Mouse (Mus musculus): Measurements from ENCODE around the gene Slc6a16. TPM values are rescaled to one million over a fixed set of nuclear protein-coding genes. Genes with fewer than 3 reads are reported as not detected.

Gene Slc6a16
- polyA plus RNA-seq, 1 experiment from 2014 or later, result not detected

GRCm38 (mm10) chr7:45305275-45305674 lies 64.4 kb downstream of the Slc6a16 start:
- no peaks in the 10 kb centered on the region for H3K36me3 ChIP-seq (ENCODE audit: control insufficient read depth, insufficient read depth, low read length)
- peak; percentile 58 for ATAC-seq (replicated peaks; ENCODE audit: low FRiP score)
- no peak overlapping the region for H3K9ac ChIP-seq (ENCODE audit: low read length)
- H3K4me1 ChIP-seq (replicated peaks; ENCODE audit: control insufficient read depth, insufficient read depth, low read length), result peaks cover 2% of the 10 kb centered on the region; the same call in 1 of the 2 replicates
- H3K4me2 ChIP-seq (ENCODE audit: low read depth, low read length, severe bottlenecking), result peak overlapping the region; percentile 47
- no peaks in the 10 kb centered on the region for H3K9me3 ChIP-seq (ENCODE audit: control insufficient read depth, low read length)
- DNase-seq (ENCODE audit: low spot score), result peak; percentile 85
- no peaks in the 10 kb centered on the region for H3K27me3 ChIP-seq (ENCODE audit: control insufficient read depth, insufficient read depth, low read length)
- H3K4me3 ChIP-seq (ENCODE audit: low read depth, low read length), result peak overlapping the region; percentile 11; the same call in 1 of the 2 replicates
- WGBS, result 3% methylated on average over 17 of the region's 17 CpGs
- no peak overlapping the region for H3K27ac ChIP-seq (ENCODE audit: low read depth, low read length)

GRCm38 (mm10) chr7:45308551-45309240 lies 67.8 kb downstream of the Slc6a16 start:
- no peak overlapping the region for H3K4me2 ChIP-seq (ENCODE audit: low read depth, low read length, severe bottlenecking)
- DNase-seq (ENCODE audit: low spot score) (no peak), ATAC-seq (replicated peaks; ENCODE audit: low FRiP score) (no peak)
- no peak overlapping the region for H3K27ac ChIP-seq (ENCODE audit: low read depth, low read length)
- no peaks in the 10 kb centered on the region for H3K9me3 ChIP-seq (ENCODE audit: control insufficient read depth, low read length)
- H3K27me3 ChIP-seq (ENCODE audit: control insufficient read depth, insufficient read depth, low read length), result no peaks in the 10 kb centered on the region
- no peak overlapping the region for H3K4me3 ChIP-seq (ENCODE audit: low read depth, low read length)
- WGBS, result 66% methylated on average over 14 of the region's 15 CpGs
- H3K36me3 ChIP-seq (ENCODE audit: control insufficient read depth, insufficient read depth, low read length), result no peaks in the 10 kb centered on the region
- peaks cover 2% of the 10 kb centered on the region; the same call in 1 of the 2 replicates for H3K4me1 ChIP-seq (replicated peaks; ENCODE audit: control insufficient read depth, insufficient read depth, low read length)
- H3K9ac ChIP-seq (ENCODE audit: low read length), result no peak overlapping the region

- no peaks in the 10 kb centered on the region for H3K9me3 ChIP-seq (ENCODE audit: control insufficient read depth, low read length)
- H3K9ac ChIP-seq (ENCODE audit: low read length), result no peak overlapping the region
- peaks cover 2% of the 10 kb centered on the region; the same call in 1 of the 2 replicates for H3K4me1 ChIP-seq (replicated peaks; ENCODE audit: control insufficient read depth, insufficient read depth, low read length)
- no peak overlapping the region for H3K27ac ChIP-seq (ENCODE audit: low read depth, low read length)
- no peak overlapping the region for H3K4me3 ChIP-seq (ENCODE audit: low read depth, low read length)
- peak; percentile 83 for DNase-seq (ENCODE audit: low spot score)
- H3K36me3 ChIP-seq (ENCODE audit: control insufficient read depth, insufficient read depth, low read length), result no peaks in the 10 kb centered on the region
- H3K4me2 ChIP-seq (ENCODE audit: low read depth, low read length, severe bottlenecking), result no peak overlapping the region
- 10% methylated on average over 9 of the region's 9 CpGs for WGBS
- ATAC-seq (replicated peaks; ENCODE audit: low FRiP score), result 0 out of 2 replicates have a peak, but pooled peaks have one; percentile 18
- H3K27me3 ChIP-seq (ENCODE audit: control insufficient read depth, insufficient read depth, low read length), result no peaks in the 10 kb centered on the region
These were observed 68.6 kb downstream of the Slc6a16 start for GRCm38 (mm10) chr7:45309455-45309854.

GRCm38 (mm10) chr7:45312023-45312422 lies 71.1 kb downstream of the Slc6a16 start:
- Histone ChIP-seq H3K9me3 (ENCODE audit: control insufficient read depth, low read length) (no peaks in the 10 kb centered on the region), H3K36me3 (ENCODE audit: control insufficient read depth, insufficient read depth, low read length) (no peaks in the 10 kb centered on the region), H3K27me3 (ENCODE audit: control insufficient read depth, insufficient read depth, low read length) (no peaks in the 10 kb centered on the region), H3K4me3 (ENCODE audit: low read depth, low read length) (no peak overlapping the region), H3K27ac (ENCODE audit: low read depth, low read length) (no peak overlapping the region), H3K4me2 (ENCODE audit: low read depth, low read length, severe bottlenecking) (no peak overlapping the region), H3K4me1 (replicated peaks; ENCODE audit: control insufficient read depth, insufficient read depth, low read length) (no peaks in the 10 kb centered on the region; the same call in 1 of the 2 replicates), H3K9ac (ENCODE audit: low read length) (no peak overlapping the region)
- DNase-seq (ENCODE audit: low spot score) (no peak), ATAC-seq (replicated peaks; ENCODE audit: low FRiP score) (no peak)
- 79% methylated on average over 8 of the region's 8 CpGs for WGBS

- no peaks in the 10 kb centered on the region for H3K27me3 ChIP-seq (ENCODE audit: control insufficient read depth, insufficient read depth, low read length)
- no peak for DNase-seq (ENCODE audit: low spot score)
- no peaks in the 10 kb centered on the region for H3K36me3 ChIP-seq (ENCODE audit: control insufficient read depth, insufficient read depth, low read length)
- no peak overlapping the region for H3K9ac ChIP-seq (ENCODE audit: low read length)
- H3K4me2 ChIP-seq (ENCODE audit: low read depth, low read length, severe bottlenecking), result no peak overlapping the region
- ATAC-seq (replicated peaks; ENCODE audit: low FRiP score), result no peak
- H3K4me3 ChIP-seq (ENCODE audit: low read depth, low read length), result no peak overlapping the region
- H3K4me1 ChIP-seq (replicated peaks; ENCODE audit: control insufficient read depth, insufficient read depth, low read length), result no peaks in the 10 kb centered on the region; the same call in 1 of the 2 replicates
- H3K9me3 ChIP-seq (ENCODE audit: control insufficient read depth, low read length), result no peaks in the 10 kb centered on the region
- WGBS, result 34% methylated on average over 10 of the region's 10 CpGs
- no peak overlapping the region for H3K27ac ChIP-seq (ENCODE audit: low read depth, low read length)
These were observed 72.0 kb downstream of the Slc6a16 start for GRCm38 (mm10) chr7:45312686-45313453.

GRCm38 (mm10) chr7:45313495-45313894 lies 72.6 kb downstream of the Slc6a16 start:
- no peak overlapping the region for H3K4me3 ChIP-seq (ENCODE audit: low read depth, low read length)
- no peaks in the 10 kb centered on the region for H3K9me3 ChIP-seq (ENCODE audit: control insufficient read depth, low read length)
- H3K27ac ChIP-seq (ENCODE audit: low read depth, low read length), result no peak overlapping the region; the same call in 1 of the 2 replicates
- no peaks in the 10 kb centered on the region; the same call in 1 of the 2 replicates for H3K4me1 ChIP-seq (replicated peaks; ENCODE audit: control insufficient read depth, insufficient read depth, low read length)
- DNase-seq (ENCODE audit: low spot score) (no peak), ATAC-seq (replicated peaks; ENCODE audit: low FRiP score) (no peak)
- 48% methylated on average over 9 of the region's 9 CpGs for WGBS
- no peaks in the 10 kb centered on the region for H3K36me3 ChIP-seq (ENCODE audit: control insufficient read depth, insufficient read depth, low read length)
- no peaks in the 10 kb centered on the region for H3K27me3 ChIP-seq (ENCODE audit: control insufficient read depth, insufficient read depth, low read length)
- no peak overlapping the region for H3K9ac ChIP-seq (ENCODE audit: low read length)
- no peak overlapping the region for H3K4me2 ChIP-seq (ENCODE audit: low read depth, low read length, severe bottlenecking)

- 90% methylated on average over 10 of the region's 10 CpGs for WGBS
- ATAC-seq (replicated peaks; ENCODE audit: low FRiP score) (no peak), DNase-seq (ENCODE audit: low spot score) (no peak)
- no peak overlapping the region for H3K27ac ChIP-seq (ENCODE audit: low read depth, low read length)
- no peaks in the 10 kb centered on the region; the same call in 1 of the 2 replicates for H3K27me3 ChIP-seq (ENCODE audit: control insufficient read depth, insufficient read depth, low read length)
- H3K9ac ChIP-seq (ENCODE audit: low read length), result no peak overlapping the region
- no peaks in the 10 kb centered on the region for H3K36me3 ChIP-seq (ENCODE audit: control insufficient read depth, insufficient read depth, low read length)
- no peak overlapping the region for H3K4me3 ChIP-seq (ENCODE audit: low read depth, low read length)
- H3K4me2 ChIP-seq (ENCODE audit: low read depth, low read length, severe bottlenecking), result no peak overlapping the region
- H3K9me3 ChIP-seq (ENCODE audit: control insufficient read depth, low read length), result no peaks in the 10 kb centered on the region
- no peaks in the 10 kb centered on the region for H3K4me1 ChIP-seq (replicated peaks; ENCODE audit: control insufficient read depth, insufficient read depth, low read length)
These were observed 74.4 kb downstream of the Slc6a16 start for GRCm38 (mm10) chr7:45315182-45315701.

GRCm38 (mm10) chr7:45316536-45316935 lies 75.7 kb downstream of the Slc6a16 start:
- Histone ChIP-seq H3K27me3 (ENCODE audit: control insufficient read depth, insufficient read depth, low read length) (no peaks in the 10 kb centered on the region; the same call in 1 of the 2 replicates), H3K4me1 (replicated peaks; ENCODE audit: control insufficient read depth, insufficient read depth, low read length) (no peaks in the 10 kb centered on the region), H3K9me3 (ENCODE audit: control insufficient read depth, low read length) (no peaks in the 10 kb centered on the region), H3K4me3 (ENCODE audit: low read depth, low read length) (no peak overlapping the region), H3K36me3 (ENCODE audit: control insufficient read depth, insufficient read depth, low read length) (no peaks in the 10 kb centered on the region), H3K9ac (ENCODE audit: low read length) (no peak overlapping the region), H3K27ac (ENCODE audit: low read depth, low read length) (no peak overlapping the region), H3K4me2 (ENCODE audit: low read depth, low read length, severe bottlenecking) (no peak overlapping the region)
- ATAC-seq (replicated peaks; ENCODE audit: low FRiP score) (no peak), DNase-seq (ENCODE audit: low spot score) (no peak)
- WGBS, result 94% methylated on average over 14 of the region's 14 CpGs

Measured in forebrain, embryonic 11.5 days (tissue).